Mouse (Mus musculus): ENCODE data around the gene Tmem45a2. TPM values are rescaled to one million over a fixed set of nuclear protein-coding genes. Genes with fewer than 3 reads are reported as not detected.
"Not testable (repeated sequence)": the region's sequence is repeated elsewhere in the genome, so short reads cannot be mapped to it uniquely, and the experiment has no call there.

Tmem45a2 gene
- polyA plus RNA-seq, 1 experiment from 2014 or later, result 0.06 TPM

DNA sequence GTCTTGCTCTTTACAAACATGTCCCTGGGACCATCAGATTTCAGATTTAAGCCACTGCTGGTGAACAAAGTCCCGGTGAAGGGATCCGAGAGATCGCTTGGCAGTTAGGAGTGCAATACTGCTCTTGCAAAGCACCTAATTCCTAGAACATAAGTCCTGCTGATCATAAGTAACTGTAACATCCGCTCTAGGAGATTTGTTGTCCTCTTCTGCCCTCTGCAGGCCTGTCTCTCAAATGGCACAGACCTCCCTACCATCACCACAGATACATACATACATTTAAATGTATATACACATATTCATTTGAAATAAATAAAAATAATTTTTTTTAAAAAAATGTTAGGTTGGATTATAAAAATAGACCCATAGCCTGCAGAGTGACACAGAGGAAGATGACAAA lies 21.3 kb upstream of the Tmem45a2 start:
- WGBS, result 21% methylated on average over 4 of the region's 4 CpGs
- H3K9ac ChIP-seq (ENCODE audit: low read length), result no peak overlapping the region
- no peaks in the 10 kb centered on the region for H3K9me3 ChIP-seq (ENCODE audit: control insufficient read depth, low read length)
- no peak overlapping the region for H3K4me2 ChIP-seq (ENCODE audit: low read depth, low read length)
- no peak overlapping the region for H3K4me3 ChIP-seq (ENCODE audit: low read length)
- no peaks in the 10 kb centered on the region for H3K4me1 ChIP-seq (replicated peaks; ENCODE audit: control insufficient read depth, insufficient read depth, low read length)
- no peaks in the 10 kb centered on the region for H3K27me3 ChIP-seq (ENCODE audit: control insufficient read depth, insufficient read depth, low read depth, low read length)
- ATAC-seq (ENCODE audit: low read depth), result no peak
- H3K36me3 ChIP-seq (ENCODE audit: control insufficient read depth, insufficient read depth, low read length), result no peaks in the 10 kb centered on the region
- no peak overlapping the region for H3K27ac ChIP-seq (ENCODE audit: low read length)

DNA sequence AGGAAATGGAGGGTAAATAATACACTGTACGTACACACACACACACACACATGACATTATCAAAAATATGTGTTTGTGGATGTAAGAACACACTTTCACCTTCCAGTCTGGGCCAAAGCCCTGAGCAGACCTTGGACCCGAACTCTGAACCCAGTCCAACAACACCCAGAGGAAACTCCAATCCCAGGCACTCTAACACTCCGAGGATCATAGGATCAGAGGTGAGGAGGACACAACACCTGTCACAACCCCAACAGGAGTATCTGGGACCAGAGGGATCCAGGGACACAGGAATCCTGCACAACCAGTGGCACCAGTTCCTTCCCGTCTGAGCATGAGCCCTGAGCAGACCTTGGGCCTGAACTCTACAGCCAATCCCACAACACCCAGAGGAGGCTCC lies 8.4 kb upstream of the Tmem45a2 start:
- Histone ChIP-seq H3K36me3 (ENCODE audit: control insufficient read depth, insufficient read depth, low read length) (no peaks in the 10 kb centered on the region), H3K27me3 (ENCODE audit: control insufficient read depth, insufficient read depth, low read depth, low read length) (no peaks in the 10 kb centered on the region), H3K4me1 (replicated peaks; ENCODE audit: control insufficient read depth, insufficient read depth, low read length) (no peaks in the 10 kb centered on the region), H3K4me2 (ENCODE audit: low read depth, low read length) (no peak overlapping the region), H3K4me3 (ENCODE audit: low read length) (no peak overlapping the region), H3K27ac (ENCODE audit: low read length) (no peak overlapping the region), H3K9me3 (ENCODE audit: control insufficient read depth, low read length) (no peaks in the 10 kb centered on the region), H3K9ac (ENCODE audit: low read length) (no peak overlapping the region)
- no peak for ATAC-seq (ENCODE audit: low read depth)
- 67% methylated on average over 4 of the region's 4 CpGs for WGBS

DNA sequence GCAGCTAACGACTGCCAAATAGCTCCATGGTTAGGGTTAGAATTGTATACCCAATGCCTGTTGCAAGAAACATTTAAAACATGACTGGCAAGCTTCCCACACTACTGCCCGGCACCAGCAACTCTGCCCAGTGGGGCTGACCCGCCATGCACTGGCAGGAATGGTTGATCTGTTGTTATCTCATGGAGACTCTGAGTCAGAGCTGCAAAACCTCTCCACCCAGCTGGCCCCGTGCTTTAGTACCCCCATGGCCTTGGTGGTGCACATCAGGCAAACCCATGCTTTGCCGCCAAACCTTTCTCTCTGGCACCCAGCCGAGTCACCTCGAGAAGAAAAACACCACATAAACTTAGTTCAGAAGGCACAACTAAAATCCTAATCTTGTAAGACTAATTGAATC lies 4.8 kb upstream of the Tmem45a2 start:
- no peaks in the 10 kb centered on the region for H3K9me3 ChIP-seq (ENCODE audit: control insufficient read depth, low read length)
- no peaks in the 10 kb centered on the region for H3K36me3 ChIP-seq (ENCODE audit: control insufficient read depth, insufficient read depth, low read length)
- H3K9ac ChIP-seq (ENCODE audit: low read length), result no peak overlapping the region
- no peaks in the 10 kb centered on the region for H3K4me1 ChIP-seq (replicated peaks; ENCODE audit: control insufficient read depth, insufficient read depth, low read length)
- H3K4me2 ChIP-seq (ENCODE audit: low read depth, low read length), result no peak overlapping the region
- H3K27me3 ChIP-seq (ENCODE audit: control insufficient read depth, insufficient read depth, low read depth, low read length), result no peaks in the 10 kb centered on the region
- ATAC-seq (ENCODE audit: low read depth), result no peak
- 63% methylated on average over 7 of the region's 7 CpGs for WGBS
- H3K27ac ChIP-seq (ENCODE audit: low read length), result no peak overlapping the region
- H3K4me3 ChIP-seq (ENCODE audit: low read length), result no peak overlapping the region

- no peak overlapping the region for H3K4me2 ChIP-seq (ENCODE audit: low read depth, low read length)
- H3K36me3 ChIP-seq (ENCODE audit: control insufficient read depth, insufficient read depth, low read length), result no peaks in the 10 kb centered on the region
- no peak overlapping the region for H3K9ac ChIP-seq (ENCODE audit: low read length)
- WGBS, result 83% methylated on average over 3 of the region's 3 CpGs
- H3K27me3 ChIP-seq (ENCODE audit: control insufficient read depth, insufficient read depth, low read depth, low read length), result no peaks in the 10 kb centered on the region
- no peaks in the 10 kb centered on the region for H3K4me1 ChIP-seq (replicated peaks; ENCODE audit: control insufficient read depth, insufficient read depth, low read length)
- H3K27ac ChIP-seq (ENCODE audit: low read length), result no peak overlapping the region
- H3K9me3 ChIP-seq (ENCODE audit: control insufficient read depth, low read length), result no peaks in the 10 kb centered on the region
- no peak overlapping the region for H3K4me3 ChIP-seq (ENCODE audit: low read length)
- ATAC-seq (ENCODE audit: low read depth), result no peak
Measured at GRCm38 (mm10) chr16:57062045-57062444, 9.1 kb downstream of the Tmem45a2 start.

- H3K4me2 ChIP-seq (ENCODE audit: low read depth, low read length), result no peak overlapping the region
- no peaks in the 10 kb centered on the region for H3K9me3 ChIP-seq (ENCODE audit: control insufficient read depth, low read length)
- no peak overlapping the region for H3K4me3 ChIP-seq (ENCODE audit: low read length)
- ATAC-seq (ENCODE audit: low read depth), result no peak
- H3K27me3 ChIP-seq (ENCODE audit: control insufficient read depth, insufficient read depth, low read depth, low read length), result no peaks in the 10 kb centered on the region
- WGBS, result 80% methylated on average over 4 of the region's 4 CpGs
- no peaks in the 10 kb centered on the region for H3K36me3 ChIP-seq (ENCODE audit: control insufficient read depth, insufficient read depth, low read length)
- H3K9ac ChIP-seq (ENCODE audit: low read length), result no peak overlapping the region
- no peaks in the 10 kb centered on the region for H3K4me1 ChIP-seq (replicated peaks; ENCODE audit: control insufficient read depth, insufficient read depth, low read length)
- no peak overlapping the region for H3K27ac ChIP-seq (ENCODE audit: low read length)
Measured at GRCm38 (mm10) chr16:57056995-57057394, 14.2 kb downstream of the Tmem45a2 start.

GRCm38 (mm10) chr16:57049974-57050373 lies 21.2 kb downstream of the Tmem45a2 start:
- no peaks in the 10 kb centered on the region for H3K36me3 ChIP-seq (ENCODE audit: control insufficient read depth, insufficient read depth, low read length)
- H3K4me3 ChIP-seq (ENCODE audit: low read length), result no peak overlapping the region
- no peak overlapping the region for H3K27ac ChIP-seq (ENCODE audit: low read length)
- no peaks in the 10 kb centered on the region for H3K27me3 ChIP-seq (ENCODE audit: control insufficient read depth, insufficient read depth, low read depth, low read length)
- no peak overlapping the region for H3K9ac ChIP-seq (ENCODE audit: low read length)
- 90% methylated on average over 3 of the region's 3 CpGs for WGBS
- no peaks in the 10 kb centered on the region for H3K9me3 ChIP-seq (ENCODE audit: control insufficient read depth, low read length)
- H3K4me2 ChIP-seq (ENCODE audit: low read depth, low read length), result no peak overlapping the region
- ATAC-seq (ENCODE audit: low read depth), result no peak
- no peaks in the 10 kb centered on the region for H3K4me1 ChIP-seq (replicated peaks; ENCODE audit: control insufficient read depth, insufficient read depth, low read length)

- Histone ChIP-seq H3K4me2 (ENCODE audit: low read depth, low read length) (no peak overlapping the region), H3K9ac (ENCODE audit: low read length) (no peak overlapping the region), H3K36me3 (ENCODE audit: control insufficient read depth, insufficient read depth, low read length) (no peaks in the 10 kb centered on the region), H3K4me3 (ENCODE audit: low read length) (no peak overlapping the region), H3K9me3 (ENCODE audit: control insufficient read depth, low read length) (no peaks in the 10 kb centered on the region), H3K27me3 (ENCODE audit: control insufficient read depth, insufficient read depth, low read depth, low read length) (no peaks in the 10 kb centered on the region), H3K27ac (ENCODE audit: low read length) (no peak overlapping the region), H3K4me1 (replicated peaks; ENCODE audit: control insufficient read depth, insufficient read depth, low read length) (no peaks in the 10 kb centered on the region)
- WGBS, result 47% methylated on average over 5 of the region's 5 CpGs
- ATAC-seq (ENCODE audit: low read depth), result no peak
Measured at GRCm38 (mm10) chr16:57038600-57038999, 32.6 kb downstream of the Tmem45a2 start.

DNA sequence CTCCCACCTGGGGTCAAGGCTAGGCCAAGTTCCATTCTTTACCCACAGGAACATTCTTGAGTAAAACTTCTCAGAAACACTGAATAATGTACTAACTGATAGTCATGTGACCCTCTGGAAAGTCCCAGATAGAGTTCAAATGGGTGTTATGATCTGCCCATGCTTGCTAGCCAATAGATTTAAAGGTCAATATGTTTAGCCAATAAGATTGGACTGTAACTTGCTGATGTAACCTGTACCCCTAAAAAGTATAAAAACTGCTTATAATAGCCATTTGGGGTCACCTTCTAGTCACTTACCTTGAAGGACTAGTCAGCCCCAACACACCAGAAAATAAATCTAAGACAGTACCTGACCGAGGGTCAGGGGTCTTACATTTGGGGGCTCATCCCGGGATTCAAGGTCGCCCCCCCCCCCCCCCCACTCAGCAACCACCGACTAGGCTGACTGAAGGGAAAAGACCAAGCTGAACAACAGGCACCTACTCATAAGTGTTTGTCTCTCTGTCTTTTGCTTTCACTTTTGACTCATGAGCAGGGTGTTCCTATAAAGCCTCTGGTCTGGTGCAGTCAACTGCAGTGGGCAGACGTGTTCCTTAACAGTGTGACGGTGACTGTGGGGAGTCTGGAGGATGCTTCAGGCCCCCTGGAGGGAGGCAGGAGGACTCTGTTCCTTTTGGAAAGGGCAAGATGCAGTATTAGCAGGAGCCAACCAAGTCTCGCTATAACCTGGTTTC lies 40.9 kb downstream of the Tmem45a2 start:
- no peaks in the 10 kb centered on the region for H3K36me3 ChIP-seq (ENCODE audit: control insufficient read depth, insufficient read depth, low read length)
- no peak for ATAC-seq (ENCODE audit: low read depth)
- no peak overlapping the region for H3K27ac ChIP-seq (ENCODE audit: low read length)

DNA sequence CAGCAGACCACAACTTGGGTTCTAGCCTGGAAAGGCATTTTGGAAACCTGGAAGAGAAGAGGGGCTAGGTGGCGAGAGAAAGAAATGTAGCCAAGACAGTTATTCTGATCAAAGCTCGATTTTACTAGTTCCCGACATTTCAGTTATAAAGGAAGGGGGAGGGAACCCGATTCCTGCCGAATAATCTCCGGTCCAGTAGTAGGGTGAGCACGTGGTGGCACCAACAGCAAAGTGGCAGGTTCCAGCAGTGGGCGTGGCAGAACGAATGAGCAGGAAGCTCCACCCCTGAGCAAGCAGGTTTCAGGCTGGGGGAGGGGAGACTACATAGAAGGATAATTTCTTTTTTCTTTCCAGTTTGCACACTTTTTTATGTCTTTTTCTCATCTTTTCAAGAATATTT lies 72.9 kb downstream of the Tmem45a2 start:
- H3K4me3 ChIP-seq (ENCODE audit: low read length); H3K36me3 ChIP-seq (ENCODE audit: control insufficient read depth, insufficient read depth, low read length); H3K4me1 ChIP-seq (replicated peaks; ENCODE audit: control insufficient read depth, insufficient read depth, low read length); ATAC-seq (ENCODE audit: low read depth); H3K27ac ChIP-seq (ENCODE audit: low read length); H3K9ac ChIP-seq (ENCODE audit: low read length); H3K27me3 ChIP-seq (ENCODE audit: control insufficient read depth, insufficient read depth, low read depth, low read length); H3K4me2 ChIP-seq (ENCODE audit: low read depth, low read length); H3K9me3 ChIP-seq (ENCODE audit: control insufficient read depth, low read length): not testable (repeated sequence)
- WGBS, result 79% methylated on average over 8 of the region's 9 CpGs

More for the DNA sequence above, 40.9 kb downstream of the Tmem45a2 start:
- no peaks in the 10 kb centered on the region for H3K27me3 ChIP-seq (ENCODE audit: control insufficient read depth, insufficient read depth, low read depth, low read length)
- H3K9me3 ChIP-seq (ENCODE audit: control insufficient read depth, low read length), result no peaks in the 10 kb centered on the region
- H3K4me2 ChIP-seq (ENCODE audit: low read depth, low read length), result no peak overlapping the region
- no peak overlapping the region for H3K9ac ChIP-seq (ENCODE audit: low read length)
- no peak overlapping the region for H3K4me3 ChIP-seq (ENCODE audit: low read length)
- H3K4me1 ChIP-seq (replicated peaks; ENCODE audit: control insufficient read depth, insufficient read depth, low read length), result no peaks in the 10 kb centered on the region
- WGBS, result 78% methylated on average over 6 of the region's 7 CpGs

Data from lung, embryonic 16.5 days (tissue).